Mouse (Mus musculus): ENCODE data around the gene Atp2b1.
"Not testable (repeated sequence)": the region's sequence is repeated elsewhere in the genome, so short reads cannot be mapped to it uniquely, and the experiment has no call there.

Atp2b1 gene

GRCm38 (mm10) chr10:98962092-98962491 is 47.9 kb downstream of the Atp2b1 start:
- DNase-seq (ENCODE audit: low spot score in 2 of 2): no peak

GRCm38 (mm10) chr10:98966407-98967215 is 52.4 kb downstream of the Atp2b1 start:
- no peak for DNase-seq (ENCODE audit: low spot score in 2 of 2)

GRCm38 (mm10) chr10:98967240-98967891 is 53.2 kb downstream of the Atp2b1 start:
- no peak for DNase-seq (ENCODE audit: low spot score in 2 of 2)

- DNase-seq (ENCODE audit: low spot score in 2 of 2): no peak
These were observed 56.7 kb downstream of the Atp2b1 start for GRCm38 (mm10) chr10:98970917-98971316.

GRCm38 (mm10) chr10:98972359-98972758 is 58.2 kb downstream of the Atp2b1 start:
- no peak for DNase-seq (ENCODE audit: low spot score in 2 of 2)

- no peak for DNase-seq (ENCODE audit: low spot score in 2 of 2)
These were observed 58.9 kb downstream of the Atp2b1 start for GRCm38 (mm10) chr10:98972912-98973605.

GRCm38 (mm10) chr10:98974645-98975044 is 60.4 kb downstream of the Atp2b1 start:
- no peak for DNase-seq (ENCODE audit: low spot score in 2 of 2)

GRCm38 (mm10) chr10:98975611-98976010 is 61.4 kb downstream of the Atp2b1 start:
- no peak for DNase-seq (ENCODE audit: low spot score in 2 of 2)

- no peak for DNase-seq (ENCODE audit: low spot score in 2 of 2)
These were observed 62.8 kb downstream of the Atp2b1 start for GRCm38 (mm10) chr10:98976877-98977494.

- DNase-seq (ENCODE audit: low spot score in 2 of 2): no peak
These were observed 64.6 kb downstream of the Atp2b1 start for GRCm38 (mm10) chr10:98978766-98979165.

GRCm38 (mm10) chr10:98979296-98979695 is 65.1 kb downstream of the Atp2b1 start:
- no peak for DNase-seq (ENCODE audit: low spot score in 2 of 2)

GRCm38 (mm10) chr10:98979951-98980350 is 65.7 kb downstream of the Atp2b1 start:
- DNase-seq (ENCODE audit: low spot score in 2 of 2): no peak

GRCm38 (mm10) chr10:98991964-98992363 is 77.8 kb downstream of the Atp2b1 start:
- no peak for DNase-seq (ENCODE audit: low spot score in 2 of 2)

GRCm38 (mm10) chr10:98993186-98993585 is 79.0 kb downstream of the Atp2b1 start:
- DNase-seq (ENCODE audit: low spot score in 2 of 2): no peak

- DNase-seq (ENCODE audit: low spot score in 2 of 2): not testable (repeated sequence)
These were observed 81.0 kb downstream of the Atp2b1 start for GRCm38 (mm10) chr10:98995016-98995747.

GRCm38 (mm10) chr10:99004866-99005265 is 90.7 kb downstream of the Atp2b1 start:
- DNase-seq (ENCODE audit: low spot score in 2 of 2): no peak

GRCm38 (mm10) chr10:99011084-99011483 is 96.9 kb downstream of the Atp2b1 start:
- DNase-seq (ENCODE audit: low spot score in 2 of 2): no peak

GRCm38 (mm10) chr10:99012086-99012485 is 97.9 kb downstream of the Atp2b1 start:
- no peak for DNase-seq (ENCODE audit: low spot score in 2 of 2)

GRCm38 (mm10) chr10:99014737-99015136 is 100.5 kb downstream of the Atp2b1 start:
- DNase-seq (ENCODE audit: low spot score in 2 of 2): no peak

- no peak for DNase-seq (ENCODE audit: low spot score in 2 of 2)
These were observed 102.8 kb downstream of the Atp2b1 start for GRCm38 (mm10) chr10:99016996-99017395.

- no peak for DNase-seq (ENCODE audit: low spot score in 2 of 2)
These were observed 113.3 kb downstream of the Atp2b1 start for GRCm38 (mm10) chr10:99027462-99027861.

Data from urinary bladder, adult 18-20 months (tissue).